Mouse (Mus musculus) kidney, postnatal 4 days (tissue): ENCODE measurements around the gene Limd1.

Experiments used
- DNase-seq, 2 experiments: peaks; one replicate each; pipeline ENCODE4 v3.0.0; 2021; ENCODE audit warnings: mixed read lengths in 2 of 2

Gene Limd1

GRCm38 (mm10) chr9:123478586-123479195 is at the start of gene Limd1:
Limd1 (plus strand) TSS chr9:123478706.
- DNase-seq, result peak; percentile 78 to 87

GRCm38 (mm10) chr9:123429863-123430262 is 48.6 kb upstream of the Limd1 start:
- DNase-seq, result no peak

GRCm38 (mm10) chr9:123430973-123431372 is 47.5 kb upstream of the Limd1 start:
- no peak for DNase-seq

GRCm38 (mm10) chr9:123438223-123438622 is 40.3 kb upstream of the Limd1 start:
- no peak for DNase-seq

GRCm38 (mm10) chr9:123440230-123441058 is 38.1 kb upstream of the Limd1 start:
- peak in 1 of 2 experiments; percentile 26 for DNase-seq

- DNase-seq, result peak; percentile 55 to 61
These were observed 31.4 kb upstream of the Limd1 start for GRCm38 (mm10) chr9:123447101-123447500.

- no peak for DNase-seq
These were observed 29.9 kb upstream of the Limd1 start for GRCm38 (mm10) chr9:123448594-123448993.

GRCm38 (mm10) chr9:123450174-123450573 is 28.3 kb upstream of the Limd1 start:
- peak; percentile 75 for DNase-seq

GRCm38 (mm10) chr9:123451772-123452171 is 26.7 kb upstream of the Limd1 start:
- no peak for DNase-seq

GRCm38 (mm10) chr9:123456634-123457602 is 21.6 kb upstream of the Limd1 start:
- peak; percentile 16 to 40 for DNase-seq

- DNase-seq, result peak; percentile 46 to 63
These were observed 20.9 kb upstream of the Limd1 start for GRCm38 (mm10) chr9:123457603-123458002.

- no peak for DNase-seq
These were observed 11.3 kb upstream of the Limd1 start for GRCm38 (mm10) chr9:123467141-123467620.

GRCm38 (mm10) chr9:123468406-123469085 is 10.0 kb upstream of the Limd1 start:
- DNase-seq, result no peak

GRCm38 (mm10) chr9:123469087-123469486 is 9.4 kb upstream of the Limd1 start:
- DNase-seq, result no peak

- peak in 1 of 2 experiments; percentile 33 for DNase-seq
These were observed 5.1 kb upstream of the Limd1 start for GRCm38 (mm10) chr9:123473377-123473776.

GRCm38 (mm10) chr9:123475569-123475968 is 2.9 kb upstream of the Limd1 start:
- DNase-seq, result no peak

- DNase-seq, result peak; percentile 65 to 75
These were observed 398 bp upstream of the Limd1 start for GRCm38 (mm10) chr9:123478031-123478585.

- DNase-seq, result peak; percentile 32 to 52
These were observed 727 bp downstream of the Limd1 start for GRCm38 (mm10) chr9:123479196-123479669.

GRCm38 (mm10) chr9:123479876-123480252 is 1.4 kb downstream of the Limd1 start:
- no peak for DNase-seq

- peak; percentile 11 to 26 for DNase-seq
These were observed 1.9 kb downstream of the Limd1 start for GRCm38 (mm10) chr9:123480253-123480921.

- DNase-seq, result no peak
These were observed 2.6 kb downstream of the Limd1 start for GRCm38 (mm10) chr9:123481136-123481535.
